Mouse (Mus musculus): ENCODE results near the gene Slc24a5.

DNA sequence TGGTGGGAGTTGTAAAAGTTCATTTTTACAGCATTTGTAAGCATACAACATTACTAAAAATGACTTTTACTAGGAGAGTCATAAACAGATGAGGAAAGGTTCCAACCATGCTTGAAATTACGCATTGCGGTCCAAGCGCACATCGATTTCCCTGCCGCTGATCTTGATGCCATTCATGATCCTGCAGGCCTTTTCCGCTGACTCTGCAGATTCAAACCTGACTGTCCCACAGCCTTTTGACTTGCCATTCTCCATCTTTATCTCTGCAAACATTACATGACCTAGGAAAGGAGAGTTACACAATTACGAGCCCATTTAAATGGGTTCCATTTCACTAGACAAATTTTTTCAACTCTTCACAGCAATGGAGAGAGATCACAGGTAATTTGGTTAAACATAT is 20.8 kb downstream of the Slc24a5 start:
- TF ChIP-seq GATA1 (IDR thresholded peaks at IDR 0.05; ENCODE audit: borderline replicate concordance, low read length) (no peak), FLI1 (IDR thresholded peaks at IDR 0.05; ENCODE audit: low read length) (no peak)
